Mouse (Mus musculus): ENCODE results near the gene Zdhhc13.
A peak's percentile ranks its signal among the peaks of the same experiment; 100 is the strongest.

The Zdhhc13 gene

GRCm38 (mm10) chr7:48784773-48785523 lies 3.9 kb upstream of the Zdhhc13 start:
- DNase-seq (ENCODE audit: low read depth): no peak

GRCm38 (mm10) chr7:48788348-48788747 lies 455 bp upstream of the Zdhhc13 start:
- DNase-seq (ENCODE audit: low read depth): no peak

GRCm38 (mm10) chr7:48790117-48790516 lies 1.3 kb downstream of the Zdhhc13 start:
- peak; percentile 60 for DNase-seq (ENCODE audit: low read depth)

GRCm38 (mm10) chr7:48791412-48791811 lies 2.6 kb downstream of the Zdhhc13 start:
- DNase-seq (ENCODE audit: low read depth): no peak

- DNase-seq (ENCODE audit: low read depth): peak; percentile 58
These were observed 6.3 kb downstream of the Zdhhc13 start for GRCm38 (mm10) chr7:48795130-48795529.

GRCm38 (mm10) chr7:48803381-48803780 lies 14.6 kb downstream of the Zdhhc13 start:
- no peak for DNase-seq (ENCODE audit: low read depth)

- DNase-seq (ENCODE audit: low read depth): no peak
These were observed 17.8 kb downstream of the Zdhhc13 start for GRCm38 (mm10) chr7:48806587-48806986.

- no peak for DNase-seq (ENCODE audit: low read depth)
These were observed 21.8 kb downstream of the Zdhhc13 start for GRCm38 (mm10) chr7:48810652-48811051.

- no peak for DNase-seq (ENCODE audit: low read depth)
These were observed 23.6 kb downstream of the Zdhhc13 start for GRCm38 (mm10) chr7:48812358-48812757.

- DNase-seq (ENCODE audit: low read depth): no peak
These were observed 24.8 kb downstream of the Zdhhc13 start for GRCm38 (mm10) chr7:48813594-48813993.

GRCm38 (mm10) chr7:48821654-48822053 lies 32.9 kb downstream of the Zdhhc13 start:
- no peak for DNase-seq (ENCODE audit: low read depth)

GRCm38 (mm10) chr7:48823621-48824020 lies 34.8 kb downstream of the Zdhhc13 start:
- no peak for DNase-seq (ENCODE audit: low read depth)

GRCm38 (mm10) chr7:48824671-48825070 lies 35.9 kb downstream of the Zdhhc13 start:
- no peak for DNase-seq (ENCODE audit: low read depth)

- no peak for DNase-seq (ENCODE audit: low read depth)
These were observed 36.4 kb downstream of the Zdhhc13 start for GRCm38 (mm10) chr7:48825170-48825569.

- DNase-seq (ENCODE audit: low read depth): no peak
These were observed 40.5 kb downstream of the Zdhhc13 start for GRCm38 (mm10) chr7:48829177-48829910.

- DNase-seq (ENCODE audit: low read depth): no peak
These were observed 41.6 kb downstream of the Zdhhc13 start for GRCm38 (mm10) chr7:48830395-48830794.

GRCm38 (mm10) chr7:48832735-48833134 lies 43.9 kb downstream of the Zdhhc13 start:
- DNase-seq (ENCODE audit: low read depth): no peak

GRCm38 (mm10) chr7:48834371-48834970 lies 45.7 kb downstream of the Zdhhc13 start:
- DNase-seq (ENCODE audit: low read depth): no peak

- DNase-seq (ENCODE audit: low read depth): no peak
These were observed 46.3 kb downstream of the Zdhhc13 start for GRCm38 (mm10) chr7:48834989-48835626.

GRCm38 (mm10) chr7:48836949-48837348 lies 48.1 kb downstream of the Zdhhc13 start:
- peak; percentile 11 for DNase-seq (ENCODE audit: low read depth)

- DNase-seq (ENCODE audit: low read depth): peak; percentile 14
These were observed 49.6 kb downstream of the Zdhhc13 start for GRCm38 (mm10) chr7:48838434-48838833.

GRCm38 (mm10) chr7:48840545-48840944 lies 51.7 kb downstream of the Zdhhc13 start:
- no peak for DNase-seq (ENCODE audit: low read depth)
